Comparison of ENCODE assay signal across 8 mouse cellular contexts in the genomic region with DNA sequence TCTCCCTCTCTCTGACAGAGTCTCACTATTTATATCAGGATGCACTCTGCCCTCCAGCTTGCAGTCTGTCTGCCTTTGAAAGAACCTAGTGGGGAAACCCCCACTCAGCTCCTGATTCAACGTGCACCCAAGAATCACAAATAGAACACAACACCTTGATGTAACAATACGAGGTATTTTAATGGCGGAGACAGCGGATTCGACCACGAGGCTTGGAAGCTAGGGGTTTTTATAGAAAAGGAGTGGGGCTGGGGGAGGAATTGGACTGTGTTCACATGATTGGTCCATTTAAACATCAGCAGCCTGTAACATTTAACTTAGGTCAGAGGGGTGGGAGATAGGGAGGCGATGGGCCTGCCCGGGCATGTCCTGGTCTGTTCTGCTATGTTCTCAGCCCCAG. TPM values are rescaled to one million over a fixed set of nuclear protein-coding genes. Genes with fewer than 3 reads are reported as not detected.
"Had no signal": no experiment of that assay in that cellular context is flagged by ENCODE, and none has a peak within 500 bp of the region (broad histone marks: within the 10 kb centered on the region; RNA-seq: fewer than 3 reads in every experiment).

No protein-coding gene starts in this region.

RNA-seq across cellular contexts. Expression of gene Cfap61, which starts 34.3 kb away (rescaled TPM):
- total RNA-seq: gastrocnemius, adult 2 months; gastrocnemius, postnatal 25 days; gastrocnemius, postnatal 4 days; granulocyte monocyte progenitor cell, adult 5-6 weeks; hematopoietic stem cell, adult 5-6 weeks had no signal
- polyA plus RNA-seq: inflammation-experienced regulatory T-cells, adult 6 months; liver, embryonic 11.5 days; liver, embryonic 15.5 days had no signal
